Mouse (Mus musculus): ENCODE data around the gene Lpar3.
"Not testable (repeated sequence)": the region's sequence is repeated elsewhere in the genome, so short reads cannot be mapped to it uniquely, and the experiment has no call there.

Gene Lpar3

GRCm38 (mm10) chr3:146220776-146221486 lies at the start of gene Lpar3:
Gene Lpar3 (plus strand): TSS chr3:146220963.
- DNase-seq: peak; percentile 89

- DNase-seq: no peak
Measured at GRCm38 (mm10) chr3:146173030-146173429, 47.7 kb upstream of the Lpar3 start.

- peak; percentile 17 for DNase-seq
Measured at GRCm38 (mm10) chr3:146174215-146174614, 46.5 kb upstream of the Lpar3 start.

- no peak for DNase-seq
Measured at GRCm38 (mm10) chr3:146177295-146177694, 43.5 kb upstream of the Lpar3 start.

- DNase-seq: peak; percentile 93
Measured at GRCm38 (mm10) chr3:146177748-146178582, 42.8 kb upstream of the Lpar3 start.

- DNase-seq: no peak
Measured at GRCm38 (mm10) chr3:146180341-146180740, 40.4 kb upstream of the Lpar3 start.

- peak; percentile 82 for DNase-seq
Measured at GRCm38 (mm10) chr3:146180986-146181385, 39.8 kb upstream of the Lpar3 start.

GRCm38 (mm10) chr3:146184992-146185657 lies 35.6 kb upstream of the Lpar3 start:
- peak; percentile 78 for DNase-seq

GRCm38 (mm10) chr3:146186033-146186432 lies 34.7 kb upstream of the Lpar3 start:
- DNase-seq: no peak

- no peak for DNase-seq
Measured at GRCm38 (mm10) chr3:146189933-146190332, 30.8 kb upstream of the Lpar3 start.

- DNase-seq: no peak
Measured at GRCm38 (mm10) chr3:146192507-146192906, 28.3 kb upstream of the Lpar3 start.

- no peak for DNase-seq
Measured at GRCm38 (mm10) chr3:146195153-146195552, 25.6 kb upstream of the Lpar3 start.

GRCm38 (mm10) chr3:146196301-146196700 lies 24.5 kb upstream of the Lpar3 start:
- DNase-seq: no peak

GRCm38 (mm10) chr3:146196780-146197743 lies 23.7 kb upstream of the Lpar3 start:
- DNase-seq: peak; percentile 23

GRCm38 (mm10) chr3:146197785-146198184 lies 23.0 kb upstream of the Lpar3 start:
- DNase-seq: no peak

GRCm38 (mm10) chr3:146198803-146199481 lies 21.8 kb upstream of the Lpar3 start:
- no peak for DNase-seq

GRCm38 (mm10) chr3:146199486-146199885 lies 21.3 kb upstream of the Lpar3 start:
- DNase-seq: no peak

GRCm38 (mm10) chr3:146204375-146204774 lies 16.4 kb upstream of the Lpar3 start:
- DNase-seq: no peak

GRCm38 (mm10) chr3:146205305-146205704 lies 15.5 kb upstream of the Lpar3 start:
- DNase-seq: no peak

- no peak for DNase-seq
Measured at GRCm38 (mm10) chr3:146206635-146207034, 14.1 kb upstream of the Lpar3 start.

- no peak for DNase-seq
Measured at GRCm38 (mm10) chr3:146207440-146207839, 13.3 kb upstream of the Lpar3 start.

GRCm38 (mm10) chr3:146209759-146210158 lies 11.0 kb upstream of the Lpar3 start:
- DNase-seq: not testable (repeated sequence)

Data from kidney, postnatal 10 days (tissue).